Mouse (Mus musculus): Measurements from ENCODE around the gene Calhm2. TPM values are rescaled to one million over a fixed set of nuclear protein-coding genes. Genes with fewer than 3 reads are reported as not detected.
A peak's percentile ranks its signal among the peaks of the same experiment; 100 is the strongest.

The Calhm2 gene
- total RNA-seq, 1 experiment: 3.2 TPM

DNA sequence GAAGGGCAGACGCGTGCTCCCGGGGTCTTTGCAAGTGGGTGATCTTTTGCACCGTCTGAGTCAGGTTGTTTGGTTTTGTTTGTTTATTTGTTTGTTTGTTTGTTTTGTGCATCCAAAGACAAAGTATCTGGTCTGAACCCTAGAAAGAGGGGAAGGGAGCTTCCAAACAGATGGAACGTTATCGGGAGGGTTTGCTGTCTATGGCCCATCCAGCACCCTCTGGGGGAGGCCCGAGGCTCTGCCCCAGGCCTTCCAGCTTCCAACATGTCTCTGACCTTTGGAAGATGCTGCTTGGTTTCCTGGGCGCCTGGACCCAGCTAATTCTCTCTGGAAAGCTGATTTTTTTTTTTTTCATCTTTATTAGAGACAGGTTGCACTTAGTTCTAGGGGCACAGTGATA is 41.9 kb upstream of the Calhm2 start:
- H3K36me3 ChIP-seq (ENCODE audit: control insufficient read depth, insufficient read depth, low read length, poor library complexity, severe bottlenecking): no peaks in the 10 kb centered on the region
- H3K9me3 ChIP-seq (ENCODE audit: control insufficient read depth, insufficient read depth, low read depth, low read length): no peaks in the 10 kb centered on the region
- TF ChIP-seq ZNF384 (IDR thresholded peaks at IDR 0.05; ENCODE audit: low read depth, low read length) (no peak), CHD2 (IDR thresholded peaks at IDR 0.05; ENCODE audit: low read depth, low read length) (no peak), MAFK (IDR thresholded peaks at IDR 0.05; ENCODE audit: insufficient read depth, low read depth, low read length) (no peak), ZC3H11A (IDR thresholded peaks at IDR 0.05; ENCODE audit: borderline replicate concordance, low read depth, low read length) (no peak), HCFC1 (IDR thresholded peaks at IDR 0.05; ENCODE audit: borderline replicate concordance, insufficient read depth, low read length) (no peak)
- in situ Hi-C loops (cut with MboI; ENCODE audit: low sequenced_read_pairs in 2 of 2, unreplicated experiment in 2 of 2): no loop called here
- H3K27ac ChIP-seq (ENCODE audit: insufficient read depth, low read depth, low read length, poor library complexity, severe bottlenecking): no peak overlapping the region
- H3K4me3 ChIP-seq (ENCODE audit: insufficient read depth in 1 of 2, low read depth in 1 of 2, low read length in 2 of 2, poor library complexity in 1 of 2, severe bottlenecking in 1 of 2): peak overlapping the region; percentile 72 to 96; a peak in 3 of 4 replicates
- no peak for DNase-seq (ENCODE audit: low read depth, low spot score)
- no peak overlapping the region for H3K9ac ChIP-seq (ENCODE audit: insufficient read depth, low read depth, low read length, poor library complexity, severe bottlenecking)
- peaks cover 4 to 15% of the 10 kb centered on the region in 2 experiments for H3K4me1 ChIP-seq (ENCODE audit: control insufficient read depth in 2 of 2, insufficient read depth in 2 of 2, low read length in 2 of 2, poor library complexity in 1 of 2)

DNA sequence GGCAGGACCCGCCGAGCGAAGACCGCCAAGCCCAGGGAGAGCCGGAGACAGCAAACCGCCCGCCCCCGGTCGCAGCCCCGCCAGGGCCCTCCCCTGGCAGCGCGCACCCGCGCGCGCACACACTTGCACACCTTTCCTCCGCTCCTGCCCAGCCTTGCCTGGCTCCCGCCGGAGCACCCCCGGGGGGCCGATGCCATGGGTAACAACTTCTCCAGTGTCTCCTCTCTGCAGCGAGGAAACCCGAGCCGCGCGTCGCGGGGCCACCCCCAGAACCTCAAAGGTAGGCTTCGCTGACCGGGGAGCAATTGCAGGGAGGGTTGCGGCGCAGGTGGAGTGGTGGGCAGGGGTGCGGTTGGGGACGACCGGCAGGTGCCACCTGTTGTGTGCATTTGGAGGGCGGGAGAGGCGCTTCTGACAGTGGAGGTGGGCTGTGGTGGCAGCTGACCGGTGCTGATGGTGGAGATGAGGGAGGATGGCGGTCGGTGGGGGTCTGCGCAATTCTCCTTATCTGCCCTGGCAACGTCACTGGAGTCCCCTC is 41.2 kb upstream of the Calhm2 start:
- no peak for DNase-seq (ENCODE audit: low read depth, low spot score)
- peaks cover 0 to 16% of the 10 kb centered on the region in 2 experiments; a peak in 3 of 4 replicates for H3K4me1 ChIP-seq (ENCODE audit: control insufficient read depth in 2 of 2, insufficient read depth in 2 of 2, low read length in 2 of 2, poor library complexity in 1 of 2)
- in situ Hi-C loops (cut with MboI; ENCODE audit: low sequenced_read_pairs in 2 of 2, unreplicated experiment in 2 of 2): no loop called here
- no peak for TF ChIP-seq ZC3H11A (IDR thresholded peaks at IDR 0.05; ENCODE audit: borderline replicate concordance, low read depth, low read length)
- TF ChIP-seq HCFC1 (IDR thresholded peaks at IDR 0.05; ENCODE audit: borderline replicate concordance, insufficient read depth, low read length): peak; percentile 49; the same call in 1 of the 2 replicates
- H3K27ac ChIP-seq (ENCODE audit: insufficient read depth, low read depth, low read length, poor library complexity, severe bottlenecking): 0 out of 2 replicates have a peak overlapping the region, but pooled peaks have one; percentile 61
- no peaks in the 10 kb centered on the region for H3K36me3 ChIP-seq (ENCODE audit: control insufficient read depth, insufficient read depth, low read length, poor library complexity, severe bottlenecking)
- peak overlapping the region; percentile 72 to 96 for H3K4me3 ChIP-seq (ENCODE audit: insufficient read depth in 1 of 2, low read depth in 1 of 2, low read length in 2 of 2, poor library complexity in 1 of 2, severe bottlenecking in 1 of 2)
- no peaks in the 10 kb centered on the region for H3K9me3 ChIP-seq (ENCODE audit: control insufficient read depth, insufficient read depth, low read depth, low read length)
- peak overlapping the region; percentile 72 for H3K9ac ChIP-seq (ENCODE audit: insufficient read depth, low read depth, low read length, poor library complexity, severe bottlenecking)

DNA sequence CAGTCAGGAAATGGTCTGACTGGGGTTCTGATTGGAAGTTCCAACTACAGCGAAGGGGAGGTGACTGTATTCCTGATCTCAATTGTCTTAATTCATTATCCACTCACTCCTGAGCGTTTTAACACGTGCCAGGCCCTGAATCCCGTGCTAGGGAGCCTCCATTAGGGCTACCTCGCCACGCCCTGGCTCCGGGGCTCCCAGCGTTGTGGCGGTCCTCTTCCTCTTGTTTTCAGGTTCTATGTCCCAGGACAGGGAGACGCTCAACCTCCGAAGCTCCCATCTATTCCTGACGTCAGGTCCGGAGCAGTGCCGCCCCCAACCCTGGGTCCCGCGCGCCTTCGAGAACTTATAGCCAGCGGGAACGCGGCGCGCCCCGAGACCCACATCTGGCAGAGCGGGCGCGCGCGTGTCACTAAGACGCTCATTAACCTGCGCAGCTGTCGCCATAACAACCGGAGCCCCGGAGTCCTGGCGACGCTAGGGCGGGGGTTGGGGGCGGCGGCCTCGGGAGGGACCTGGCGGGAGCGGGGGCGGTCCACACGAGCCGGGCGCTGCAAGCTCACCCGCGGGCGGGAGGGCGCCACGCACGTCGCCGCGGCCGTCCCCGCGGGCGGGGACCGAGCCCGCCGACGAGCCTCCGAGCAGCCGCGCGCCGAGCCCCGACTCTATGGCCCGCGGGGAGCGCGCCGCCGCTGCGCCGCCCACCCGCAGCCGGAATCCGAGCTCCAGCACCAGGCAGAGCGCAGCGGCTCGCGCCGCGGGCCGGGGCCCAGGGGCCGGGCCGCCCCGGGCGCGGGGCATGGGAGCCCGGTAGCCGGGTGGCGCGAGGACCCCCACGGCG is 40.6 kb upstream of the Calhm2 start, which contains the start of gene Neurl1a:
Neurl1a (plus strand) TSS at position 390 of the 841 bp plus-strand sequence.
- TF ChIP-seq HCFC1 (IDR thresholded peaks at IDR 0.05; ENCODE audit: borderline replicate concordance, insufficient read depth, low read length): no peak
- TF ChIP-seq ZNF384 (IDR thresholded peaks at IDR 0.05; ENCODE audit: low read depth, low read length): no peak
- no peak for TF ChIP-seq MAFK (IDR thresholded peaks at IDR 0.05; ENCODE audit: insufficient read depth, low read depth, low read length)
- no peaks in the 10 kb centered on the region for H3K9me3 ChIP-seq (ENCODE audit: control insufficient read depth, insufficient read depth, low read depth, low read length)
- peak; percentile 88 for DNase-seq (ENCODE audit: low read depth, low spot score)
- no peaks in the 10 kb centered on the region for H3K36me3 ChIP-seq (ENCODE audit: control insufficient read depth, insufficient read depth, low read length, poor library complexity, severe bottlenecking)
- peak within 1 kb of the TSS; percentile 72 to 96 for H3K4me3 ChIP-seq (ENCODE audit: insufficient read depth in 1 of 2, low read depth in 1 of 2, low read length in 2 of 2, poor library complexity in 1 of 2, severe bottlenecking in 1 of 2)
- peak within 1 kb of the TSS; percentile 72 for H3K9ac ChIP-seq (ENCODE audit: insufficient read depth, low read depth, low read length, poor library complexity, severe bottlenecking)
- H3K27ac ChIP-seq (ENCODE audit: insufficient read depth, low read depth, low read length, poor library complexity, severe bottlenecking): peak within 1 kb of the TSS; percentile 61
- H3K4me1 ChIP-seq (ENCODE audit: control insufficient read depth in 2 of 2, insufficient read depth in 2 of 2, low read length in 2 of 2, poor library complexity in 1 of 2): peaks cover 0 to 10% of the 10 kb centered on the region in 2 experiments; a peak in 2 of 4 replicates
- in situ Hi-C loops (cut with MboI; ENCODE audit: low sequenced_read_pairs in 2 of 2, unreplicated experiment in 2 of 2): no loop called here

DNA sequence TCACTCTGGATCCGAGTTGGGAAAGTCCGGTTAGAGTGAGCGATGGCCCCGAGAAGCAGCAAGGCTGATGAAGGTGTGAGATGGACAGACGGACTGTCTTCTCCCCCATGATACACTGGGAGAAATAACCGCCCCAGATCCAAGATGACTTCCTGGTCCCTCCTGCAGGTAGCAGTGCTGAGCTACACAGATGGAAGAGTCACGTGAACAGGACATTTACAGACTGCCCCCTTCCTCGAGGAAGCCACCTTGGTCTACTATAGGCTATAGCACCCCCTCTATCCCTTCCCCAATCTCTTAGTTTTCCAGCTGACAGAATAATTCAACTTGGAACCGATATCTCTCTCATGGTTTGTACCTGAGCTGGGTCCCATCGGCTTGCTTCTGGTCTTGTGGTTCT is 39.9 kb upstream of the Calhm2 start:
- Histone ChIP-seq H3K4me1 (ENCODE audit: control insufficient read depth in 2 of 2, insufficient read depth in 2 of 2, low read length in 2 of 2, poor library complexity in 1 of 2) (peaks cover 0 to 12% of the 10 kb centered on the region in 2 experiments; a peak in 2 of 4 replicates), H3K27ac (ENCODE audit: insufficient read depth, low read depth, low read length, poor library complexity, severe bottlenecking) (peak overlapping the region; percentile 61), H3K4me3 (ENCODE audit: insufficient read depth in 1 of 2, low read depth in 1 of 2, low read length in 2 of 2, poor library complexity in 1 of 2, severe bottlenecking in 1 of 2) (peak overlapping the region; percentile 72 to 96), H3K36me3 (ENCODE audit: control insufficient read depth, insufficient read depth, low read length, poor library complexity, severe bottlenecking) (no peaks in the 10 kb centered on the region), H3K9me3 (ENCODE audit: control insufficient read depth, insufficient read depth, low read depth, low read length) (no peaks in the 10 kb centered on the region), H3K9ac (ENCODE audit: insufficient read depth, low read depth, low read length, poor library complexity, severe bottlenecking) (peak overlapping the region; percentile 72)
- peak; percentile 73 for DNase-seq (ENCODE audit: low read depth, low spot score)
- TF ChIP-seq CHD2 (IDR thresholded peaks at IDR 0.05; ENCODE audit: low read depth, low read length): no peak
- TF ChIP-seq MAFK (IDR thresholded peaks at IDR 0.05; ENCODE audit: insufficient read depth, low read depth, low read length): no peak
- TF ChIP-seq HCFC1 (IDR thresholded peaks at IDR 0.05; ENCODE audit: borderline replicate concordance, insufficient read depth, low read length): no peak
- no peak for TF ChIP-seq ZC3H11A (IDR thresholded peaks at IDR 0.05; ENCODE audit: borderline replicate concordance, low read depth, low read length)
- no peak for TF ChIP-seq ZNF384 (IDR thresholded peaks at IDR 0.05; ENCODE audit: low read depth, low read length)
- in situ Hi-C loops (cut with MboI; ENCODE audit: low sequenced_read_pairs in 2 of 2, unreplicated experiment in 2 of 2): no loop called here
